Mouse (Mus musculus) thymus, postnatal 36 days (tissue): ENCODE results near the gene Tmed9.
"Not testable (repeated sequence)": the region's sequence is repeated elsewhere in the genome, so short reads cannot be mapped to it uniquely, and the experiment has no call there.

Experiments
- DNase-seq, 2 experiments: peaks; one replicate each; pipeline ENCODE4 v3.0.0; 2022; ENCODE audit warnings: mixed read lengths in 2 of 2

Gene Tmed9

DNA sequence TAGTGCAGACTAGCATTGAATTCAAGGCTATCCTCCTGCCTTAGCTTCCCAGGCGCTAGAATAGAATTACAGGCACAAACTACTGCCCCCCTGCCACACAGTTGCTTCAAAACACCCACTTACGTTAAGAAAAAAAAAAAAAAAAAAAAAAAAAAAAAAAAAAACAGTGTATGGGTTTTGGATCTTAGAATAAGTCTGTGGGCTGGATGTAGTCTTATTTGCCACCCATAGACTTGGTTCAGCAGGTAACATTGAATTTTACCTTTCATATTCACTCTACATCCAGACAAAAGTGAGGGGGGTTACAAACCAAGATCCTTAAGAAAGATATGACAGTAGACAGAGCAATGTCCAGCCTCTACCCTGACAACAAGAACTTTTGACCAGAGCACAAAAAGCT lies 5.6 kb upstream of the Tmed9 start:
- DNase-seq, result no peak

DNA sequence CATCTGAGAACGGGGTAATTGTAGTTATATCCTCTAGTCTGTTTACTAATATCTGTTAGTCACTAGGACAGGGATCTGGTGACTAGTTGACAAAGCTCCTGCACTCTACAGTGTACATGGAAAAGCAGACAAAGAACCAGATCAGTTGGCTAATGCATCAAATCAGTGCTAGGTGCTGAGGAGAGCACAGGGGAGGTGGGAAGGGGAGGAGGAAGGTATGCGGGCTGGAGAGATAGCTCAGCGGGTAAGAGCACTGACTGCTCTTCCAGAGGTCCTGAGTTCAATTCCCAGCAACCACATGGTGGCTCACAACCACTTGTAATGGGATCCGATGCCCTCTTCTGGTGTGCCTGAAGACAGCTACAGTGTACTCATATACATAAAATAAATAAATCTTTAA lies 5.0 kb upstream of the Tmed9 start:
- DNase-seq, result not testable (repeated sequence)

DNA sequence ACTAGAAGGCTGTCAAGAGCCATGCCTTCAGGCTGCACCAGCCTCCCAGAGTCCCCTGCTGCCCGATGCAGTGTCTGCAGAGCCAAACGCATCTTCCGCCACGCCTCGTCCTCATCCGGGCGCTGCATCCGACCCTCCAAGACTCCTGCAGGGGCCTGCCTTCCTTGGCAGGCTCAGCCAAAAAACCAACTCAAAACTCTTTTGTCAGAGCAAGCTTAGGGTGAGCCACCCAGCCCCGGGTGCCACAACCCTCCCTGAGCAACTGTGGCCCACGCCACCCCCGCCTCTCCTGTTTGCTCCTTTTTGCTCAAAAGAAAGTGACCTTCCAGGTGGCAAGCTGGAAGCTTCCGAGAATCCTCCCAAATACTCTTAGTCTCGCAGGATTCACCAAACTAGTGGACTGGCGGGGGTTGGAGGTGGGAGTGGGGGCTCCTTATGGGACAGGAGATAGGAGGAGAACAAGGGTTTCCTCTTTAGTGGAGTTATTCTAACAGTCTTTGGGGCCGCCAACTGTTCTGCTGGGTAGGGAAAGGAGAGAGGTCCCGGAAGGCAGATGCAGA lies 3.7 kb upstream of the Tmed9 start:
- DNase-seq, result peak; percentile 25 to 45

DNA sequence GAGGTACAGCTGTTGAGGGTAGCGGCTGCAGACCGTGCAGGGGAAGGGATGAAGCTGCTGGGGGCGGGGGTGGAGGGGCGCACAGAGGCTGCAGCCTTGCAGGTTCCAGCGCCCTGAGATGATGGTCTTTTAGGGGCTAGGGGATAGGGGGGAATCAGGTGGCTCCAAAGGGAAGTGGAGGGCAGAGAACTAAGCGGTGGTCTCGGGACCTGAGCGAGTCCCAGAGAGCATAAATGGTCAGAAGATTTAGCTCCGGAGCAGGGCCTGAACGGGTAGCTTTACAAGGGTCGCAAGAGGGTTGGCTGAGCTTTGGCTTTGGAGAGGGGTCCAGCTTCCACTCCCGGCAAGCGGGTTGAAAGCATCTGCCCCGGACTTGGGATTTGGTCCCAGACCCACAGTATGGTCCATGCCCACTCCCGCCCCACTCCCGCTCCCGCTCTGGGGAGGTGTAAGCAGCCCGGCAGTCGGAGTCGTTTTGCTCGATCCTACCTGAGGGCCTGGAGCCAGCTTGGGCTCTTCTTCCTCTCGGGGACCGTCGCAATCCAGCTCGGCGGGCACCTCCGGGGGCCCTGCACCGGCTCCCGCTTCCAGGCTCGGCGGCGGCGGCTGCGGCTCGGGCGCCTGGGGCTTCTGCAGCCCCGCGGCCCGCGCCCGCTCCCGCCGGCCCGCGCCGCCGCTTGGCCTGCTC lies 3.1 kb upstream of the Tmed9 start:
- peak; percentile 60 to 69 for DNase-seq

DNA sequence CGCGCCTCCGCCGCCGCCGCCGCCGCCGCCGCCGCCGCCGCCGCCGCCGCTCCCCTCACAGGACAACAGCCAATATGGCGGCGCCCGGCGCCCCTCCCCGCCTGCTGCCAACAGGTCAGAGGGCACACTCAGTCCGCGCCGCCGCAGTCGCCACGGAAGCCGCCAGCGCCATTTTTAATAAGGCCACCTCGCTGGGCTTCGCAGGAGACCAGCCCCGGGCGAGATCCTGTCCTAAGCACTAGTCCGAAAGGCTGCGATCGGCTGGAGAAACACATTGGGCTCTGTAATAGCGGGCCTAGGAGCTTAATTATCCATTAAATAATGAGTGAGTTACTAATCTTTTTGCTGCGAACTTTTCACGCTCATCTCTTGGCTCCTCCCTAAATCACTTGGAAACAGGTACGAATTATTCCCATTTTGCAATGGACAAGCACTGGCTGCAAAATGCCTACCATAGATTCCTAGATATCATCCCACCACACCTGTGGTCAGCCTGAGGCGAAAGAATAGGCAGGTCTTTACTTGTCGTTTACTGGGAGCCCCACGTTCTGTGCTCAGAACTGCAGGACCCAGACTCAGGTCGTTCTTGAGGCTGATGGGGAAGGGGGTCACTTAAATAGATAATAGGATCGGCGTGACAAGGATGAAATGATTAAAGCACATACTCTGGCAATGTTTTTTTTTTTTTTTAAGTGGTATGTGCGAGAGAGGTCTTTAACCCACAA lies 2.3 kb upstream of the Tmed9 start, which contains the start of gene Fam193b:
Fam193b (minus strand) TSS at position 94 of the 725 bp plus-strand sequence.
- DNase-seq, result peak; percentile 94

DNA sequence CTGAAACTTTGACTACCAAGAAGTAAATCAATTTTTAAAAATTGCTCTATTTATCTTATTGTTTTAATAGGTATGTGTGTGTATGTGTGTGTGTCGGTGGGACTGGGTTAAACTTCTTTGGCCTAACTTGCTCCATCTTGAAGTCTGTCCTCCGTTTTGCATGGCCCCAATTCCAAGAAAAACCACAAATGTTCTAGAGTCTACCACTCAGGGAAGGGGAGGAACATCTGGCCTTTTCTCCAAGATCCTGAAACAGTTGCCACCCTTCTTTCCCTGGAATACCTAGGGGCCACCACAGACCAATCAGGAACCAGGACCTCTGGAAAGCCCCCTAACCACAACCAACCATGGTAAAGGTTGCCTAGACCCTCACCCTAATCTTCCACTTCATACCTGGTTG lies 1.6 kb upstream of the Tmed9 start:
- DNase-seq, result no peak

DNA sequence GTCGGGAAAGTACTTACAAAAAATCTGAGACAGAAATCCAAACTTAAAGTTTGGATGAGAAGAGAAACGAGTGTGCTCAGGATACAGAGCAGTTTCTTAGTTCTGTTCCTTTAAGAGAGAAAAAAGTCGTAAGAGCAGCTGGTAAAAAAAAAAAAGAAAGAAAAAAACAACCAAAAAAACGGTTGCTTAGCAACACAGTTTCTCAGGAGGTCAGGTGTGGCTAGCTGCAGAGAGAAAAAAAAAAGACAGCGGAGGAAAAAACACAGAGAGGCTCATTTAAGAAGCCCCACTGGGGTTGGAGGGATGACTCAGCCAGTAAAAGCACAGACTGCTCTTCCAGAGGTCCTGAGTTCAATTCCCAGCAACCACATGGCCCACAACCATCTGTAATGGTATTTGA lies 789 bp downstream of the Tmed9 start:
- no peak for DNase-seq

DNA sequence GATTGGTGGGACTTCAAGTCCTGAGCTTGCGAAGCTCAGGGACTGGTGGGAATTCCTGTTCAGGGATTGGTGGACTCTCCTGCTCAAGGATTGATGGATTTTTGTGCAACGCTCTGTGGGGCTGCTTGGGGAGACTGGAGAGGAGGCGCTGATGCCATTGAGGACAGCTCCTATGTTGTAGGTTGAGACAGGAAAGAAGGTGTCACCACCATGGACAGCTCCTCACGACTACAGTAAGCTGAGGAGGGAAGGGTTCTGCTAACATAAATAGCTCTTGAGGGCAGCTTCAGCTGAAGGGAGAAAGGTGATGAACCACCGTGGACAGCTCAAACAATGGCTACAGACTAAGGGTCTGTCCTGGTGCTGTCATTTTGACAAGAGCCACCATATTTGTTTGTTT lies 2.4 kb downstream of the Tmed9 start:
- DNase-seq, result no peak

DNA sequence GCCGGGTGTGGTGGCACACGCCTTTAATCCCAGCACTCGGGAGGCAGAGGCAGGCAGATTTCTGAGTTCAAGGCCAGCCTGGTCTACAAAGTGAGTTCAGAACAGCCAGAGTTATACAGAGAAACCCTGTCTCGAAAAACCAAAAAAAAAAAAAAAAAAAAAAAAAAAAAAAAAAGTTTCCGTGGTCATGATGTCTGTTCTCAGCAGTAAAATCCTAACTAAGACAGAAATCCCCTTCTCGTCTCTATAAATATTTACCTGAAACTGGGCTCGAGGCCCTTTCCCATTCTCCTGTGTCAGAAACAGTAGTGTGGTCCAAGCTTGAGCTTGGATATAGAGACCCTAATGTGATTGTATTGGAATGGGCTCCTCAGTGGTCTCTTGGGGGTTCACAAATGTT lies 3.3 kb downstream of the Tmed9 start:
- DNase-seq, result not testable (repeated sequence)

DNA sequence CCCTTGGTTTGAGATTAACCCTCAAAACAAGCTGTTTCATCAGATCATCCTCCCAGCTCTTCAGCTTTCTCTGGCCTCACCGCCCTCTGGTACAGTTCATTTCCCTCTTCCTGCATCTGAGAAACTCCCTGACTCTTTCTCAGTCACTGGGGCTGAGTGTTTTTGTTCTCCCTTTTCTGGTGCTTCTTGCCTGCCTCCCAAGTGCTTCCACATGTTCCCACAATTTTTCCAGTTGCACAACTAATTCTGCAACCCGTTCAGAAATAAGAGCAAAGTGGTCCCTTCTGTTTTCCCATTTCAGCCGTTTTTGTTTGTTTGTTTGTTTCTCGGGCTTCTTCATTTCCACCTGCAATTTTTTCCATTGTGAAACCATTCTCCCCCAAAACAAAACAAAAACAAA lies 4.6 kb downstream of the Tmed9 start:
- DNase-seq, result no peak

DNA sequence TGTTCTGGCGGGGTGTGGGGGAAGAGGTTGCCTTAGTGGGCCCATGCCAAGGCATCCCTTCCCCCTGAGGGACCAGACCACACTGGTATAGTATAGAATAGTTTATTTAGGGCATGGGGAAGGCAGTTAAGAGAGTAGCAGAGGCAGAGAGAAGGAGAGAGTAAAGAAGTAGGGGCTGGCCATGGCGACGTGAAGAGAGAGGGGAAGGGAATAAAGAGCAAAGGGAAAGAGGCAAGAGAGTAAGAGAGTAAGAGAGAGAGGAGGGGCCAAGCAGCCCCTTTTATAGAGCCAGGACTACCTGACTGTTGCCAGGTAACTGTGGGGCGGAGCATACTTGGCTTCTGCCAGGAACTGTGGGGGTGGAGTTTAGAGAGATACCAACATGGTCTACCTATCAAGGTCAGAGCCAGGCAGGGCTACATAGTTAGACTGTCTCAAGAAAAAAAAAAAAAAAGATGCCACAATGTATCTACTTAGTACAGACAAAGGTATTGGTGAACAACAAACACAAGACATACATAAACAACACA lies 18.5 kb downstream of the Tmed9 start:
- DNase-seq, result peak in 1 of 2 experiments; percentile 33

DNA sequence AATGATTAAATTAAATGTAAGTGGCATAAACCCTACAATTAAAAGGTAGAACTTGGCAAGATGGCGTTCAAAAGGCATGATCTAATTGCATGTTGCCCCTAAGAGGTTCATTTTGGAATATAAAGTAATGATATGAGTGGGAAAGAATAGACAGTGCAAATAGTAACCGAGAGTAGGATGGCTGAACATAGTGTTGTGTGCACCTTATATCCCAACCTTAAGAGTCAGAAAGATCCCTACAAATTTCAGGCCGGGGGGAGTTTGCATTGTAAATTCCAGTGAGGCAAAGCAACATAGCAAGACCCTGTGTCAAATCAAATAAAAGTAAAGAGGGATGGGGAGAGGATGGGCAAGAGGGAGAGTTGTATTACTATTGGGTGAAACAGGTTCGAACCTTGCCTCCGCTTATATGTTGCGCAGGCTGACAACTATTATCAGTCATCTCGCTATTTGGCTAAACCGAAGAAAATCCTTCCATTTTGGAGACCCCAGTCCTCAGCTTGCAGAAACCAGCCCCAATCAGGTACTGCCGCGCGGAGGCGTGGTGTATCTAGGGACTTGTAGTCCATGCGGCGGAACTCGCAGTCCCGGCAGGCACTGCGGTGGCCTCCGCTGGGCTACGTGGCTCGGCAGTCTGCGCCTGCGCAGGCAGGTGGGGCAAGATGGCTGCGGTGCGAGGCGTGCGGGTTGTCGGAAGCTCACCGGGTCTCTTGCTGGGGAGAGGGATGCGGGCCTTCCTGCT lies 19.2 kb downstream of the Tmed9 start:
- DNase-seq, result peak; percentile 96 to 98

DNA sequence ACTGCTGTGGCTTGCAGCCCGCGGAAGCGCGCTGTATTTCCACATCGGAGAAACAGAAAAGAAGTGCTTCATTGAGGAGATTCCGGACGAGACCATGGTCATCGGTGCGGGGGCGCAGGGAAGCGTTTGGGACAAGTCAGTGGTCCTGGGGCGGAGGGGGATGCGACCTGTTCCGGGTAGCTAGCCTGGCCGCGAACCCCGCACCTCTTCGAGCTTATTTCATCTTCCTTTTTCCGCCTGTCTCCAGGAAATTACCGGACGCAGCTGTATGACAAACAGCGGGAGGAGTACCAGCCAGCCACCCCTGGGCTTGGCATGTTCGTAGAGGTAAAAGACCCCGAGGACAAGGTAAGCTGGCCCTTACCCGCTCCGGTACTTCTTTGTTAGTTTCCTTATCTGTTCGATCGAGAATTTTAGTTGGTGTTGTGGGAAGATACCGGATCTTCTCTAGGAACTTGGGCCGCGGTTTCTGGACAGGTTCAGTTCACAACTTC lies 19.8 kb downstream of the Tmed9 start:
- no peak for DNase-seq

DNA sequence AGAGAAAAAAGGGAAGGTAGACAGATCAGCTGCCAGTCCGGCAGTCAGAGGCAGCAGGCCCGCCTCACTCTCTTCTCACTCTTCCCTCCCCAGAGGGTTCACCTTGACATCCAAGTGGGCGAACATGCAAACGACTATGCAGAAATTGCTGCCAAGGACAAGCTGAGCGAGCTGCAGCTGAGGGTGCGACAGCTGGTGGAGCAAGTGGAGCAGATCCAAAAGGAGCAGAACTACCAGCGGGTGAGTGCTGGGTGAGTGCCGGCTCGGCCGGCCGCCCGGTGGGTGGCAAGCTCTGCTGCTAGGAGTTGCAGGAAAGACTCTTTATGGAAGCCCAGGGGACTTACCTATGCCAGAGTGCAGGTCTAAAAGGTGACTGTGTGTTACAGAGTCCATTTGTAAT lies 21.8 kb downstream of the Tmed9 start:
- DNase-seq, result no peak

DNA sequence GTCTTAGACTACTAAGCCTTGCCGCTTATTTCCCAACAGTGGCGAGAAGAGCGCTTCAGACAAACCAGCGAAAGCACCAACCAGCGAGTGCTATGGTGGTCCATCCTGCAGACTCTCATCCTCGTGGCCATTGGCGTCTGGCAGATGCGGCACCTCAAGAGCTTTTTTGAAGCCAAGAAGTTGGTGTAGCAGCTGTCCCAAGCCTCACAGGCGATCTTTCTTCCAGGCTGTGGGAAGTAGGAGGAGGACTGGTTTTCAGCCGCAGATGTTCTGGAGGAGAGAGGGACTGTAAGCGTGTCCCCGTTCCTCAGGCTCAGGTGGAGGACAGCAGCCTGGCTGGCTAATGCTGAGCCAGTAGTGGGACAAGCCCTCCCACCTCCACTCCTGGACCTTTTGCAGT lies 23.3 kb downstream of the Tmed9 start:
- no peak for DNase-seq

DNA sequence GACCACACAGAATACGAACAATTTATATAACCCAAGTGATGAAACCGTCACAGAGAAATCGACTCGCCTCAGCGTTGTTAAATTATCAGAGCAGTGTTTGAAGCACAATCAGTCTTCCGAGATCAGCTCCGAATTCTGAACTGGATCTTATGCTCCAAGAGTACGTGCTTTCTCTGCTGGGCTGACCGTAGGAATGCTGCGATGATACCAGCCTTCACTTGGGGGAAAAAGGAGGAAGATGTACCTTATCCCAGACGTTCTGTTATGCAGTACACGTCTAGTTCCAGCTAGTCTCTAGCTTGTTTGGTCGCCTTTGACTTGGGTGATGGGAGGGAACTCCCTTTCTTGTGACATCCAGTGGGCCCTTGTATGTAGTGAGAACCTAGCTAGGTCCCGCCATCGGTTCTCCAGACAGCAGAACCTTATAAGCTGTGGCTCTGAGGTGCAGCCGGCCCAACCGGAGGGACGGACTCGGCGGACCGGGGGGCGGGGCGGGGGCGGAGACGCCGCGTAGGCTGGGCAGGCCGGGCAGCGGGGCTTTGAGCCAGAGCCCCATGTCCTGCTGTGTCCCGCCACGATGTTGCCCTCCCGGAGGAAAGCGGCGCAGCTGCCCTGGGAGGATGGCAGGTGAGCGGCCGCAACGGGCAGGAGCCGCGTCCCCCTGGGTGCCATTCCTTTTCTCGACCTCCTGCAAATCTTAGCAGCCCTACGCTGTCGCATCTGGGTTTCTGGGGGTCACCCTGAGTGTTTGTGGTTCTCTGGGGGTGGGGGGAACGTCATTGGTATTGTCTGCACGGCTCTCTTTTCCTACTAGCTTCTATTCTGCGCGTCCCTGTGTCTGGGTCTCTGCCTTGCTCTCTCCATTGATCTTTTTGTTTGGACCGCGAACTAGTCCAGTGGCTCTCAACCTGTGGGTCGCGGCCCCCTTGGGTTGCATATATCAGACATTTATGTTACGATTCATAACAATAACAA lies 26.3 kb downstream of the Tmed9 start, which contains the start of gene B4galt7:
B4galt7 (plus strand) TSS at position 331 of the 975 bp plus-strand sequence.
- DNase-seq, result peak; percentile 77

DNA sequence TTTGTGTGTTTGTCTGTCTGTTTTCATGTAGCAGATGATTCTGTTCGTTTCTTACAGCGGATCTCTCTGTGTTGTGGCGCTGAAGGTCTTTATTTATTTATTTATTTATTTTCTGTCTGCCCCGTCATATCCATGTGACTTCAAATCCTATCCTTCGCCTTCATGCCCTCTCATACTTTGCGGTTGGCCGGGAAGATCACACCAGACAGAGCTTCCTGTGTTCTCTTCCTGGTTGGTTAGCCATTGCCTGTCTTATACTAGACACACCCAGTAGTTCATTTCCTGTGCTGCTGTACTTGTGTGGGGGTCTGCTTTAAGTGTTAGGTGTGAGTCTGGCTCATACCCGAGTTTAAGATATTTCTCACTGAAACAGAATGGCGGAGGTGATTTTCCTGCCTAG lies 27.1 kb downstream of the Tmed9 start:
- peak; percentile 30 to 38 for DNase-seq

DNA sequence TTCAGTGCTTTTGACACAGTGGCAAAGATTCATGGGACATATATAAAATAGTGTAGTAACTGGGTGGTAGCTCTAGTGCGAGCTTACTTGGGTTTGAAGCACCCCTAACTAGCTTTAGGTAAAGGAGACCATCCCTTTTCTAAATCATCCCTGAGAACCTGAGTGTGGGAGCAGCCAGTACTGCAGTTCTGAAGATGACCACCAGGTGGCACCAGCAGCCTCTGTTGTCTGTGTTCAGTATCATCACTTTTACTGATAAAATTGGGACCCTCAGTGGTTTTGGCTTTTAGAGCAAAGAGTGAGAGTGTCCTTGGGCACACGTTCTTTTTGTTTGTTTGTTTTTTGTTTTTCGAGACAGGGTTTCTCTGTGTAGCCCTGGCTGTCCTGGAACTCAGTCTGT lies 28.1 kb downstream of the Tmed9 start:
- DNase-seq, result peak; percentile 79 to 84

DNA sequence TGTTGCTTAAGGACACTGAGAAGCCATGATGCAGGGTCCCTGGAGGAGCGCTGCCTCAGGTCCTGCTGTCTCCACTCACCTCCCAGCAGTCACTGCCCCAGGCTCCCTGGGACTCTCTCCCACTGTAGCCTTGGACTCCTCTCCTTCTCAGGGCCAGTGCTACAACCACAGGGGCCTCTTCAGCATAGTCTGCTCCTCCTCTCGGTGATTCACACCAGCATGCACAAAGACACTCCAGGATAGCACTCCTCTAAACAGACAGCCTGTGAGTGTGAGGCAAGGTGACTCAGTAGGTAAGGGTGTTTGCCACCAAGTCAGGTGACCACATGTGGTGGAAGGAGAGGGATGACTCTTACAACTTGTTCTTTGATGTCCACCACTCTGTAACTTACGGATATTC lies 31.1 kb downstream of the Tmed9 start:
- no peak for DNase-seq

DNA sequence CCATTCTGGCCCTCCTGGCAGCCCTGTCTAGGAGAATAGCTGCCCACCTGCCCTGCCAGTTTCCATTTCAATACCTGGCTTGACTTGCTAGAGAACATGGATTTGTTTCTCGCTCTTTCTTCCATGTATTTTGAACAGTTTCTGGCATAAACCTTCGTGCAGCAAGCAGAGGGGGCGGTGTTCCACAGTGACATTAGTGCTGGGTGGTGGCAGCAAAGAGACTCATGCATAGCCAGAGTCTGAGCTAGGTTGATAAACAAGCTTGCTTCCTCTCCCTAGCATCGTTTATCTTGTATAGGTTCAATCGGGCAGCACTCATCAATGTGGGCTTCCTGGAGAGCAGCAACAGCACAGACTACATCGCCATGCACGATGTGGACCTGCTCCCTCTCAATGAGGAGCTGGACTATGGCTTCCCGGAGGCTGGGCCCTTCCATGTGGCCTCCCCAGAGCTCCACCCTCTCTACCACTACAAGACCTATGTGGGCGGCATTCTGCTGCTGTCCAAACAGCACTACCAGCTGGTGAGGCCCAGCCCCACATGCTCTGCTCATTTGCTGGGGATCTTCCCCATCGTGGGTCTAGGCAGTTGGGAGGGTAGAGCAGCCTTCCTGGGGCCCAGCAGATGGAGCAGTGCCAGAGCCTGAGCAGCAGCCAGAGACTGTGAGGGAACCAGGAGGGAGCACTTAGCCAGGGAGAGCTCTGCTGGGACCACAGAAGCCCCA lies 33.5 kb downstream of the Tmed9 start:
- DNase-seq, result no peak

DNA sequence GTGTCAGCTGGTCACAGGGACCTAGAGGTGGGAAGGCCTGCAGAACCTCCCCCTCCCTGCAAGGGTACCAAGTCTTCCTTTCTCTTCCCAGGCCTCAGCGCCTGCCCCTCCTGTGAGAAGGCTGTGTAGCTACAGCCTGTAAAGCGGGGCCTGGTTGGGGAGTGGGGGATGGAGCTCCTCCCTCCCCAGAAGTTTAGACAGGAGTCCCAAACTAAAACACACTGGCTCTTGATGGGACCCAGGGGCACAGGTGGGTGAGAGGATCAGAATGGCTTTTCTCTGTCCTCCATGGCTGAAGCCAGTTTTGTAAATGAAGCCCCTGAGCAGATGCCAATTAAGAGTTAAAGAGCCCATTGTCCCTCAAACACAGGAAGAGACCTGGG lies 34.1 kb downstream of the Tmed9 start:
- DNase-seq, result no peak
